Mouse (Mus musculus) erythroblast, embryonic 14.5 days (primary cell): ENCODE results near the gene Meis3.

ENCODE experiments used
- GATA1 ChIP-seq: IDR thresholded peaks from 2 replicates; pipeline ENCODE4 v1.6.1; 2012; ENCODE audit warnings: low read length, inconsistent platforms, mixed read lengths
- TAL1 ChIP-seq: IDR thresholded peaks from 3 replicates; pipeline ENCODE4 v1.6.1; 2012; ENCODE audit warnings: low read length, inconsistent platforms, mixed read lengths

DNA sequence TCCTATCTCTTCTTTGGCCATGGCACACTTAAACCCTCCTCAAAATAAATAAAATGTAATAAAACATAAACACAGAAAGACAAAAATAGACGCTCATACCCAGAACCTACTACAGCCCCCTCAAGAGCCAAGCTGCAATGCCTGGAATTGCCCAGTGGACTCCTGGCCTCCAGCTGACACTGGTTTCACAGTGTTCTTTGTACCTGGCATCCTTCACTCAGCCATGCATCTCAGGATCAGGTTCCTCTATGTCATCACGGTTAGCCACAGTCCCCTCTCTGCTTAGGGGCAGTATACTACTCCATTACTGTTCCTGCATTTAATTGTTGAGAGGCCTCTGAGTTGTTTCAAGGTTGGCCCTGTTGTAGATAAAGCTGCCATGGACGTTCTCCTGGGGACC lies 42.0 kb upstream of the Meis3 start:
- TF ChIP-seq TAL1 (no peak), GATA1 (no peak)
